Mouse (Mus musculus) frontal cortex, adult (tissue): ENCODE measurements around the gene Kiss1.

Experiments
- ATAC-seq: cut with Nextera tagmentation; 2 replicates; pipeline ENCODE4 v1.9.2; 2017; ENCODE audit warnings: mild to moderate bottlenecking, moderate library complexity, mixed read lengths; ENCODE audit not compliant: low TSS enrichment

Kiss1 gene

GRCm38 (mm10) chr1:133362103-133362502 is 40.4 kb downstream of the Kiss1 start:
- ATAC-seq = no peak

- ATAC-seq = peak; percentile 56
These were observed 41.8 kb downstream of the Kiss1 start, which contains the start of gene Etnk2 for GRCm38 (mm10) chr1:133363276-133364021. Etnk2 (plus strand) TSS chr1:133363572.

GRCm38 (mm10) chr1:133364022-133364630 is 42.5 kb downstream of the Kiss1 start:
- ATAC-seq = 0 out of 2 replicates have a peak, but pooled peaks have one; percentile 3

- no peak for ATAC-seq
These were observed 43.2 kb downstream of the Kiss1 start for GRCm38 (mm10) chr1:133364890-133365289.

GRCm38 (mm10) chr1:133366951-133367605 is 45.4 kb downstream of the Kiss1 start:
- ATAC-seq = peak; percentile 4; the same call in 1 of the 2 replicates

- 0 out of 2 replicates have a peak, but pooled peaks have one; percentile 7 for ATAC-seq
These were observed 46.2 kb downstream of the Kiss1 start for GRCm38 (mm10) chr1:133367606-133368488.

- peak; percentile 55 for ATAC-seq
These were observed 47.0 kb downstream of the Kiss1 start for GRCm38 (mm10) chr1:133368644-133369043.

DNA sequence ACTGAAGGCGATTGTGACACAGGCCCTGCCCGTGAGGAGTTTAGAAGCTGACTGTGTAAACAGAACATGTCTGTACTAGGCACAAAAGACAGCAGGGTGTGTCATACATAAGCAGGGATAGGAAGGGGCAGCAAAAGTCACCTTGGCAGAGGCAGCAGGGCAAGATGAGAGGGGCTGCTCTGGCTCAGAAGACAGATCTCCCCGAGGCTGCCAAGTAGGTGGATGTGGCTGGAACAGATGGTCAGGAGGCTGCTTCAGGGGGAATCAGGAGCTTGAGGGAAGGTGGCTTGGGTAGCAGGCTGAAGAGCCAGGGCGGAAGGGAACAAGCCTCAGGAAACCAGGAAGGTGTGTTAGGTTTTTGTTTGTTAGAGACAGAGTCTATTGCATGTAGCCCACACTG is 48.7 kb downstream of the Kiss1 start:
- ATAC-seq = no peak

- no peak for ATAC-seq
These were observed 49.8 kb downstream of the Kiss1 start for GRCm38 (mm10) chr1:133371431-133371830.

DNA sequence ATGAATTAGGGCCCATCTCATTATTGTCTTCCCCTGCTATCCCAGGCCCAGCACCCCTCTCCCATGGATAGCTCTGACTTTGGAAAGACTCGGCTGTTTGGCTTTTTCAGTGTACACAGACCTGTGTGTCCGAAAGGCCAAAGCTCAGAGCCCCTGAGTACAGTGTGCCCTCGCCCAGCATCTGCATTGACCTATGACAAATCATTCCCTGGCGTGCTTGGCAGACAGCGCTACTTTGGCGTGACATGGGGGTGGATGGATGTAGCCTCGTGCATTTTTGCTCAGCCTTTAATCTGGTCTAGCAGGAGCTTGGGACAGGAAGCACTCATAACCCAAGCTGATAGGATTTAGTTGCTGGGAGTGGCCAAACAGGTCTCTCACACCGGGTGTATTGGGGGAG is 50.4 kb downstream of the Kiss1 start:
- ATAC-seq = no peak

- ATAC-seq = peak; percentile 76
These were observed 54.1 kb downstream of the Kiss1 start for GRCm38 (mm10) chr1:133375696-133376346.

GRCm38 (mm10) chr1:133377547-133377946 is 55.9 kb downstream of the Kiss1 start:
- ATAC-seq = no peak
